Mouse (Mus musculus): Measurements from ENCODE around the gene Obsl1. TPM values are rescaled to one million over a fixed set of nuclear protein-coding genes. Genes with fewer than 3 reads are reported as not detected.
A peak's percentile ranks its signal among the peaks of the same experiment; 100 is the strongest.

Obsl1 gene
- total RNA-seq, 2 experiments from 2014 or later, result 95.2 to 118 TPM

GRCm38 (mm10) chr1:75487405-75488161 lies 18.7 kb downstream of the Obsl1 start:
- peak; percentile 90 for DNase-seq

- no peak for DNase-seq
Measured at GRCm38 (mm10) chr1:75487040-75487404, 19.2 kb downstream of the Obsl1 start.

GRCm38 (mm10) chr1:75486561-75486960 lies 19.7 kb downstream of the Obsl1 start:
- no peak for DNase-seq

- no peak for DNase-seq
Measured at GRCm38 (mm10) chr1:75480735-75481134, 25.5 kb downstream of the Obsl1 start.

- DNase-seq, result no peak
Measured at GRCm38 (mm10) chr1:75480036-75480435, 26.2 kb downstream of the Obsl1 start.

- no peak for DNase-seq
Measured at GRCm38 (mm10) chr1:75479635-75479989, 26.6 kb downstream of the Obsl1 start.

- DNase-seq, result peak; percentile 98
Measured at GRCm38 (mm10) chr1:75478916-75479634, 27.2 kb downstream of the Obsl1 start, which contains the start of the genes Chpf and Tmem198. TSS of gene Chpf (minus strand) at chr1:75479307. TSS of gene Tmem198 (plus strand) at chr1:75479532.

GRCm38 (mm10) chr1:75478497-75478896 lies 27.8 kb downstream of the Obsl1 start:
- peak; percentile 66 for DNase-seq

- no peak for DNase-seq
Measured at GRCm38 (mm10) chr1:75477966-75478290, 28.3 kb downstream of the Obsl1 start.

GRCm38 (mm10) chr1:75477264-75477965 lies 28.8 kb downstream of the Obsl1 start:
- DNase-seq, result peak; percentile 91

GRCm38 (mm10) chr1:75476441-75476840 lies 29.8 kb downstream of the Obsl1 start:
- DNase-seq, result no peak

- DNase-seq, result peak; percentile 53
Measured at GRCm38 (mm10) chr1:75469287-75469825, 36.9 kb downstream of the Obsl1 start.

GRCm38 (mm10) chr1:75467215-75467927 lies 38.9 kb downstream of the Obsl1 start:
- peak; percentile 87 for DNase-seq

- no peak for DNase-seq
Measured at GRCm38 (mm10) chr1:75463652-75464204, 42.5 kb downstream of the Obsl1 start.

GRCm38 (mm10) chr1:75462636-75463035 lies 43.6 kb downstream of the Obsl1 start:
- no peak for DNase-seq

GRCm38 (mm10) chr1:75460297-75460696 lies 46.0 kb downstream of the Obsl1 start:
- DNase-seq, result no peak

GRCm38 (mm10) chr1:75458789-75459684 lies 47.2 kb downstream of the Obsl1 start:
- DNase-seq, result no peak

GRCm38 (mm10) chr1:75458025-75458788 lies 48.0 kb downstream of the Obsl1 start:
- DNase-seq, result peak; percentile 59

- no peak for DNase-seq
Measured at GRCm38 (mm10) chr1:75457710-75458024, 48.6 kb downstream of the Obsl1 start.

Data from adrenal gland, postnatal 10 days (tissue).